Mouse (Mus musculus) erythroblast, embryonic 14.5 days (primary cell): ENCODE measurements at regions not wholly inside any gene's neighbourhood (a gene's known extent, or its start where the extent isn't known, plus 50 kb on each side); places are given as distances from the start of the nearest gene placed in this dataset.

Experiments used
- GATA1 ChIP-seq: IDR thresholded peaks from 2 replicates; pipeline ENCODE4 v1.6.1; 2012; ENCODE audit warnings: low read length, inconsistent platforms, mixed read lengths
- TAL1 ChIP-seq: IDR thresholded peaks from 3 replicates; pipeline ENCODE4 v1.6.1; 2012; ENCODE audit warnings: low read length, inconsistent platforms, mixed read lengths

- TF ChIP-seq GATA1 = no peak
- TF ChIP-seq TAL1 = no peak
Observed at GRCm38 (mm10) chr10:83927554-83927953, 204.9 kb downstream of the 1500009L16Rik start.
